Mouse (Mus musculus): ENCODE data around the gene Atr. TPM values are rescaled to one million over a fixed set of nuclear protein-coding genes. Genes with fewer than 3 reads are reported as not detected.

The Atr gene
- polyA plus RNA-seq (2016; fragmentation: Nextera tagmentation; extraction: Ambion mirVana), result 22.1 and 22.4 TPM in 2 replicates

DNA sequence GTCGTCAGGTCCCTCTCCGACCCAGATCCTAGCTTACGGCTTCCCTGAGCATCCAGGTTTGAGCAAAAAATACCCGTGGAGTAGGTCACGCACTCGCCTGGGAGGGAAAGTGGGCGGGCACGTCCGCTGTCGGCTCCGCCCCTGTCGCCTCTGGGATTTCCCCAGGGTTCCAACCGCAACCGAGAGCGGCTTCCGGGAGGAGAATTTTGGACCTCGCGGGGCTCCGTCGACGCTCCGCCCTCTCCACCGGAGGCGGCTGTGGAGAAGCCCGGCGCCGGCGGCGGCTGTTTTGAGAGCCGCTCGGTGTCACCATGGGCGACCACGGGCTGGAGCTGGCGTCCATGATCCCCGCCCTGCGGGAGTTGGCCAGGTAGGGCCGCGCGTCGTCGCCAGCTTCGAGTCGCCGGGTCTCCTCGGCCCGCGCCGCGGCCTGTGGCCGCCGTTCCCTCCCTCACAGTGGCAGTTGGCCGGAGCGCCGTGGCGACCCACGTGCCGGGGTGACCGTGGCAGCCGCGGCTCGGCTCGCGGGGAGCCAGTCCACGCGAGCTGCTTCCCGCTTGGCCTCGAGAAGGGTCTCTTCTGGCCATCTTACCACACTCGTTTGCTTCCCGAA lies at the start of gene Atr:
TSS of gene Atr (plus strand) at position 184 of the 613 bp plus-strand sequence.
- peak; percentile 91 for DNase-seq (ENCODE audit: extremely low spot score, low spot score)
- Histone ChIP-seq H3K27me3 (ENCODE audit: poor library complexity, severe bottlenecking) (no peaks in the 10 kb centered on the region), H3K36me3 (replicated peaks) (peaks cover 9% of the 10 kb centered on the region), H3K4me1 (peaks cover 11% of the 10 kb centered on the region), H3K9me3 (no peaks in the 10 kb centered on the region), H3K4me3 (peak within 1 kb of the TSS; percentile 91), H3K27ac (peak within 1 kb of the TSS; percentile 95)
- under 1% methylated on average over 69 of the region's 69 CpGs for WGBS

DNA sequence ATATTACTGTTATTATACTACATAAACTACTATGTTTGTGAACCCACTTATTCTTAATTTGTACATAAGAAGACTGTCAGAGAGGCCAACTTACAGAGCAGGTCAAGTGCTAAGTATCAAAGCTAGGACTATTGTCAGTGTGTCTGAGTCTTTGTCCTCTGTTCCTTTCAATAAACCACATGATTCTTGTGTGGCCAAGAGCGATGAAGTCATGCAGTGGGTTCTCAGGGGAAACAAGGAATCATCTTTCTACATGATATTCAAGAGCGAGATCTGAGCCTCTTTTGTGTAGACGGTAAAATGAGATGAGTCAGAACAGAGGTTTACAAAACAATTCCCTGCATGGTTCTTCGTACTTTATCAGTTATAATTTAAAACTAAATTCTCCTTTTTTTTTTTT lies 47.8 kb upstream of the Atr start:
- Histone ChIP-seq H3K27ac (no peak overlapping the region), H3K36me3 (replicated peaks) (no peaks in the 10 kb centered on the region), H3K9me3 (no peaks in the 10 kb centered on the region), H3K4me1 (peaks cover 11% of the 10 kb centered on the region), H3K4me3 (no peak overlapping the region), H3K27me3 (ENCODE audit: poor library complexity, severe bottlenecking) (no peaks in the 10 kb centered on the region)
- 89% methylated on average over 4 of the region's 4 CpGs for WGBS
- no peak for DNase-seq (ENCODE audit: extremely low spot score, low spot score)

DNA sequence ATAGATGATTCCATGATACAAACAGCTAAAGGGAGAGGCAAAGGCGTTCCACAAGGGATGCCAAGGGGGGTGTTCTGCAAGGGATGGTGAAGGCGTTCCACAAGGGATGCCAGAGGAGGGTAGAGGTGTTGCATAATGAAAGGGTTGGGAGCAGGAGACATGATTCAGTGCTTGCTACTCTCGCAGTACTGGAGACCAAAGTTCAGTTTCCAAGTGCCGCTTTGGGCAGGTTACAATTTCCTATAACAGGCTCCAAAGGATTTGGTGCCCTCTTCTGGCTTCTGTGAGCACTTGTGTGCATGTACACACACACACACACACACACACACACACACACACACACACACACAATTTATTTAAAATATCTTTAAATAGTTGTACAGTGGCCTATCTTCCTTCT lies 45.6 kb upstream of the Atr start:
- H3K27me3 ChIP-seq (ENCODE audit: poor library complexity, severe bottlenecking), result peaks cover 18% of the 10 kb centered on the region
- peaks cover 18% of the 10 kb centered on the region for H3K4me1 ChIP-seq
- no peaks in the 10 kb centered on the region for H3K9me3 ChIP-seq
- no peak for DNase-seq (ENCODE audit: extremely low spot score, low spot score)
- 97% methylated on average over 4 of the region's 4 CpGs for WGBS
- H3K36me3 ChIP-seq (replicated peaks), result no peaks in the 10 kb centered on the region
- no peak overlapping the region for H3K27ac ChIP-seq
- H3K4me3 ChIP-seq, result no peak overlapping the region

DNA sequence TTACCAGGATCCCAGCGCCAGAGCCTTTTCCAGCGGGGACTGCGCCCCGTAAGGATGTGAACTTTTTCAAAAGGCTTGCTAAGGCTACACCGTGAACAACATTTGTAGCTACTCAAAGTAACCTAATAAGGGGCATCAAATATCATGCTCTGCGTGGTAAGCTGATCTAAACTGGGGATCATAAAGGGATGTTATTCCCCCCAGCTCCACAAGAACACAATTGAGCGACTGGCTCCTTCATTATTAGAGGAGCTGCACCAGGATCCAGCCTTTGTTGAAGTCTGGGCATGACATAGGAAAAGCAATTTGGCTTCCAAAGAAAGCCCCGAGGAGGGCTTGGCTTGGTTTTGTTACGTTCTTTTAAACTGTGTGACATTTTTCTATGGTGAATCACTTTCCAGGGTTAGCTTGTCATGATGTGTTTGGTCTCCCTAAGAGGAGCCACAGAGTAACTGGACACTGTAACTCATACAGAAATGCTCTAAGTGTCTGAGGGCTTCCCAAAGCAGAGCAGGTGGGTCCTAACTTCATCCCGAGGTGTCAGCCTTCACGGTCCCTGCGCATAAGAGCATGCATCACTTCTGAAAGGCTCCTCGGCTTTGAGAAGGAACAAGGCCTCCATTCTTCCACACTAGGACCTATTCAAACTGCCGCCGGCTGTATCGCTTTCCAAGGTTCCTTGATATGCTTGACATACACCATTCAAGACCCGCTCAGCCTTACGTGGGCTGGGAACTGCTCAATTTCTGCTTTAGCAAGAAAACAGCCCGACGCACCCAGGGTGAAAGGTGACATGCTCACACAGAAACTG lies 43.5 kb upstream of the Atr start:
- 37% methylated on average over 20 of the region's 20 CpGs for WGBS
- Histone ChIP-seq H3K9me3 (no peaks in the 10 kb centered on the region), H3K27ac (peak overlapping the region; percentile 75), H3K4me3 (peak overlapping the region; percentile 27), H3K27me3 (ENCODE audit: poor library complexity, severe bottlenecking) (peaks cover 21% of the 10 kb centered on the region), H3K4me1 (peaks cover 18% of the 10 kb centered on the region), H3K36me3 (replicated peaks) (no peaks in the 10 kb centered on the region)
- DNase-seq (ENCODE audit: extremely low spot score, low spot score), result peak; percentile 62

DNA sequence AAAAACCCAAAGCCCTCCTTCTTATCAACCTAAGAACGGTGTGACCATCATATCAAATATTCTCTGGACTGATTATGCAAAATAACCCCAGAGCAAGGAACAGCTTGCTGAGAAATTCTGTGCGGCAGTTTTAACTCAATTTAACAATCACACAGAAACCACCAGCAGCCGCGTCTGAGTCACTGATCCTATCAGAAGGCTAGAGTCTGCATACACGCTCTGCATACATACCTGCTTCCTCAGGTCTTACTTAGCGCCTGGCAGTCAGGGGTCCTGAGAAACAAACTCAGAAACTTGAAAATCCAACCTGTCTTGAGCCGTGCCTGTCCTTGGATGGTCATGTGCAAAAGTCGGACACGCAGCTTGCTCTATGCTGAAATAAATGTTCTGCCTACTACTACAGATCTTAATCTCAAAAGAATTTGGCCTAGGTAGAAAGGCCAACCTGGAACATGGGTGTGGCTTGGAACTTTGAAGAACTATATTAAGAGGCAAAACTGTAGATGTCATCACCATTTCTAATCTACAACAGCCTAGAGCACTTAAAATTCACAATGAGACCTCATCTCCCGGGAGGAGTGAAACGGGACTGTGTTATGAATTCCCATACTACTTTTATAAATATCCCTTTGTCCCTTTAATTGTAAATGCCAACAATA lies 42.3 kb upstream of the Atr start:
- H3K9me3 ChIP-seq, result no peaks in the 10 kb centered on the region
- peaks cover 18% of the 10 kb centered on the region for H3K4me1 ChIP-seq
- no peaks in the 10 kb centered on the region for H3K36me3 ChIP-seq (replicated peaks)
- peaks cover 21% of the 10 kb centered on the region for H3K27me3 ChIP-seq (ENCODE audit: poor library complexity, severe bottlenecking)
- H3K27ac ChIP-seq, result no peak overlapping the region
- no peak overlapping the region for H3K4me3 ChIP-seq
- 94% methylated on average over 11 of the region's 11 CpGs for WGBS
- DNase-seq (ENCODE audit: extremely low spot score, low spot score), result no peak

DNA sequence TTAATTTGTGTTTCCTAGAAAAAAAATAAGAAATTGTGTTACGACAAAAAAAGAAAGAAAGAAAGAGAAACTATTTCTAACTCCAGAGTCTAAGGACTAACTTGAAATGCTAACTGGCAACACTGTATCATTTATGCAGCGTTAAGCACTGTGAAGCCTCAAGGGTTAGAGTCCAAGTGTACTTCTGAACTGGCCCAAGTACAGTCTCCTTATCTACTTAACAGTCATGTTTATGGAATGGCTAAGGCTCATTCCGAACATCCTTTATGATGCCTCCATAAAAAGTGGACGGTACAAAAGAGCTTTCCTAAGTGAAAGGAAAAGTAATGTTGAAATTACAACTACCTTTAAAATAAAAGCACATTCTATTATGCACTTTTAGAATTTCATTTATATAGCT lies 41.7 kb upstream of the Atr start:
- Histone ChIP-seq H3K27me3 (ENCODE audit: poor library complexity, severe bottlenecking) (peaks cover 21% of the 10 kb centered on the region), H3K9me3 (no peaks in the 10 kb centered on the region), H3K4me1 (peaks cover 18% of the 10 kb centered on the region), H3K4me3 (no peak overlapping the region), H3K27ac (no peak overlapping the region), H3K36me3 (replicated peaks) (no peaks in the 10 kb centered on the region)
- no peak for DNase-seq (ENCODE audit: extremely low spot score, low spot score)
- 93% methylated on average over 4 of the region's 4 CpGs for WGBS

DNA sequence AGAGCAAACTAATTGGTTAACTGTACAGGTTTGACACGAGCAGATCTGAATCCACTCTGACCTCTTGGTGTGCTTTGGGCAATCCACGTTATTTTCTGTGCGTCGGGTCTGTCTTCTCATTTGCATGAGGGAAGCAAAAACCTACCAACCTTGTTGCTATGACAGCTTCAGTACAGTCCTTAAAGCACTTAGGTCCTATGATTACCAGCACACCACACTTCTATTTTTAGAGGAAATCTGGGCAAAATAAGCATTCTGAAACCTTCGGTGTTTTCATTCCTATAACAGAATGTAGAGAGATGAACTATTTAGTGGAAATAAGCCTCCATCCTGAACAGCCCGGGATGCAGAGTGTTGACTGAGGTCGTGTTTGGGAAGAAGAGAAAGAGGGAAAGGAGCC lies 34.9 kb upstream of the Atr start:
- WGBS, result 87% methylated on average over 7 of the region's 7 CpGs
- DNase-seq (ENCODE audit: extremely low spot score, low spot score), result no peak
- H3K27me3 ChIP-seq (ENCODE audit: poor library complexity, severe bottlenecking), result no peaks in the 10 kb centered on the region
- no peaks in the 10 kb centered on the region for H3K9me3 ChIP-seq
- H3K27ac ChIP-seq, result no peak overlapping the region
- H3K36me3 ChIP-seq (replicated peaks), result no peaks in the 10 kb centered on the region
- no peak overlapping the region for H3K4me3 ChIP-seq
- H3K4me1 ChIP-seq, result no peaks in the 10 kb centered on the region

DNA sequence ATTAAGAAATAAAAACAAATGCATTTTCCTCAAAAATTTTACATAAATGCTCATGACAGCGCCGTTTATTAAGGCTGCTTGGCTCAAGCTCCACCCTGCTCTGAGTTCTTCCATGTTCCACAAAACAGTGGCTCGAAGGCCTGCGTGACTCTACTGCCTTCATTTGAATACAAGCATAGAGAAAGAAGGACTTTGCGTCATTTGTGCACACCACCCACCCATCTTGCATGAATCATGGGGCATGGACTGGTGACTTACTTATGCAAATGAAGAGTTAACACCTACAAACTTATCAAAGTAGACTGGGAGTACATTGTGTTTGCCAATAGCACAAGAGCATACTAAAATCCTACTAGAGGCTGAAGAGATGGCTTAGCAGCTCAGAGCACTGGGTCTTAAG lies 29.8 kb upstream of the Atr start:
- WGBS, result 94% methylated on average over 5 of the region's 5 CpGs
- no peaks in the 10 kb centered on the region for H3K36me3 ChIP-seq (replicated peaks)
- no peak for DNase-seq (ENCODE audit: extremely low spot score, low spot score)
- H3K27ac ChIP-seq, result no peak overlapping the region
- H3K27me3 ChIP-seq (ENCODE audit: poor library complexity, severe bottlenecking), result no peaks in the 10 kb centered on the region
- no peaks in the 10 kb centered on the region for H3K4me1 ChIP-seq
- H3K4me3 ChIP-seq, result no peak overlapping the region
- H3K9me3 ChIP-seq, result no peaks in the 10 kb centered on the region

DNA sequence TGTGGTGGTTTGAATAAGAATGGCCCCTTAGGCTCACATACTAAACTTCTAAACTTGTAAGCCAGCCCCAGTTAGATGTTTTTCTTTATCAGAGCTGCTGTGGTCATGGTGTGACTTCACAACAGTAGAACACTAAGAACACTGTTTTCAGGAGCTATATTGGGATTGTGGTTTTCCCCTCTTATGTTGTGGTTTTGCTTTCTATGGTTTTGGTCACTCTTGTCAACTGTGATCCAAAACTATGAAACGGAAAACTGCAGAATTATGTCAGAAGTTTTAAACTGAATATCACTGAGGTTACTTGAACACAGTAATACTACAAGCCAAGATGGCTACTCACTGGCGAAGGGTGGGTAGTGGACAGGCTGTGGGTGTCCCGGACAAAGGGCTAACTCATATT lies 24.6 kb upstream of the Atr start:
- Histone ChIP-seq H3K36me3 (replicated peaks) (no peaks in the 10 kb centered on the region), H3K27ac (no peak overlapping the region), H3K27me3 (ENCODE audit: poor library complexity, severe bottlenecking) (no peaks in the 10 kb centered on the region), H3K9me3 (no peaks in the 10 kb centered on the region), H3K4me3 (no peak overlapping the region), H3K4me1 (no peaks in the 10 kb centered on the region)
- DNase-seq (ENCODE audit: extremely low spot score, low spot score), result no peak
- 87% methylated on average over 3 of the region's 3 CpGs for WGBS

DNA sequence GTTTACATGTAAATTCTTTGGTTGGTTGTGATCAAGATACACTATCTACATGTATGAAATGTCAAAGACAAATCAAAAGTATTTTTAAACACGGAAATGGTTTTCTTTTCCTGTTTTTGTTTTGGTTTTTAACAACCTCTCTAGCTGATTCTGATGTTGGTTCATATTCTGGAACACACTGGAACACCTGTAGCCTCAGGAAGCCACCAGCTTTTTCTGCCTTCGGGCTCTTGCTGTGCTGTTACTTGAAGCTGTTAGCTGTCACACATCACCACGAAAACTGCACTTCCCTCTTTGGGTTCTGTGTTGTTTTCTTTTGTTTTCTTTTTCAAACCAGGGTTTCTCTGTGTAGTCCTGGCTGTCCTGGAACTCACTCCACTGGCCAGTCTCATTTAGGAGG lies 22.6 kb upstream of the Atr start:
- H3K9me3 ChIP-seq, result no peaks in the 10 kb centered on the region
- WGBS, result 83% methylated on average over 3 of the region's 3 CpGs
- H3K36me3 ChIP-seq (replicated peaks), result no peaks in the 10 kb centered on the region
- H3K27ac ChIP-seq, result no peak overlapping the region
- no peak overlapping the region for H3K4me3 ChIP-seq
- DNase-seq (ENCODE audit: extremely low spot score, low spot score), result no peak
- H3K4me1 ChIP-seq, result no peaks in the 10 kb centered on the region
- no peaks in the 10 kb centered on the region for H3K27me3 ChIP-seq (ENCODE audit: poor library complexity, severe bottlenecking)

DNA sequence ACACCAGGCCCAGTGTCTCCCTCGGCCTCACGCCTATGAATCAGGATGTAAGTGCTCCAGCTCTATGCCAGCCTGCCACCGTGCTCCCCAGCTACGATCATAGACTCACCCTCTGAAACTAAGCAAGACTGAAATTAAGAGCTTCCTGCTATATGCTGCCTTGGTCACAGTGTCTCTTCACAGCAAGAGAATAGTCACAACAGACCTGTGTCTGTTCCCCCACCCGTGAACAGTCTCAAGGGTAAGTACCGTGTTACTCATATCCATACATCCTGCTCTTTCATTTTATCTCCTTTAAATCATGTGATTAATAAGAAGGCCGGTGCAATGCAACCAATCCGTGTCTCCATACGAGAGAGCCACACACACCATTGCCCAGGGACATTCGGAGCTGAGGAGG lies 21.7 kb upstream of the Atr start:
- no peaks in the 10 kb centered on the region for H3K27me3 ChIP-seq (ENCODE audit: poor library complexity, severe bottlenecking)
- H3K27ac ChIP-seq, result no peak overlapping the region
- no peaks in the 10 kb centered on the region for H3K4me1 ChIP-seq
- H3K9me3 ChIP-seq, result no peaks in the 10 kb centered on the region
- no peak for DNase-seq (ENCODE audit: extremely low spot score, low spot score)
- H3K4me3 ChIP-seq, result no peak overlapping the region
- no peaks in the 10 kb centered on the region for H3K36me3 ChIP-seq (replicated peaks)
- WGBS, result 94% methylated on average over 10 of the region's 10 CpGs

DNA sequence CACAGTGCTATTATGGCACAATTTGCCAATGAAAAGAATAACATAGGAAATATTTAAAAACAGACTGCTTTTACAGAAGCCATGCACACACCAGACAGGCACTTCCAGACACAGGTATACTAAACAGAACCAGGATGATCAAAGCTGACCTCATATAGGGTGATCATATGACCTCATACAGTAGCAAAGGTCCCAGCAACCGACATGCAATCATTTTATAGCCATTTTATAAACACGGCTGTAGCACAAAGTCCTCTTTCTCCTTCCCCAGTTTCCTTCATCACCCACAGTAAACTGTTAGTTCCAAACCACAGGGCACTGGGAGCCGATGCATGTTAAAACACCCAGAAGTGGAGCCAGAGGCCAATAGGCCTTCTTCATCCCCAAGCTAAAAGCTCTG lies 18.0 kb upstream of the Atr start:
- H3K36me3 ChIP-seq (replicated peaks), result no peaks in the 10 kb centered on the region
- no peak overlapping the region for H3K27ac ChIP-seq
- WGBS, result 91% methylated on average over 3 of the region's 3 CpGs
- peaks cover 18% of the 10 kb centered on the region for H3K27me3 ChIP-seq (ENCODE audit: poor library complexity, severe bottlenecking)
- H3K9me3 ChIP-seq, result no peaks in the 10 kb centered on the region
- H3K4me1 ChIP-seq, result peaks cover 10% of the 10 kb centered on the region
- no peak overlapping the region for H3K4me3 ChIP-seq
- DNase-seq (ENCODE audit: extremely low spot score, low spot score), result no peak

DNA sequence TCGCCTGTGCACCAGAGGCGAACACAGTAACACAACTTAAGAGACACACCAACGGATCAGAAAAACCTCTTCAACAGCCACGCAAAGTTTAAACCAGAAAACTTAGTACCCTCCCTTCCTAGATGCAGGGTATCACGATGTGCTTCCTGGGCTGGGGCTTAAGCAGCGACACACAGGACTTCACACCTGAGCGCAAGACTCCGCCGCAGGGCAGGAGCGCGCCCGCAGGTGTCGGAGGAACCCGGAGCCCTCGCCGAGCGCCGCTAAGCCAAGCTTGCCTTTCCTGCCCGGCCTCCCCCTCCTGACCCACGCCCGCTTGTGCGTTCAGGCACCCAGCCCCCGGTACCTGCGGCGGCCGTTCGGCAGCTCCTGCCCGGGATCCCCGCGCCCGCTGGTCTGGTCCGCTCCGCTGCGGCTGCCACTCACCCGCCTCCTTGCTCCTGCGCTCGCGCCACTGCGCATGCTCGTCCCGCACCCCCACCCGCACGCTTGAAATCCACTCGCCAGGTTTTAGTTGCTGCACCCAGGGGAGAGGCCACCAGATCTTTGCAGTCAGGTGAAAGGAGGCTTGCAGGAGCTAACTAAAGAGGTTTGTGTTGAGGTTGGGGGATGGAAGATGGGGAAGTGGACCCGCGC lies 12.5 kb upstream of the Atr start, which contains the start of gene Pls1:
TSS of gene Pls1 (minus strand) at position 487 of the 636 bp plus-strand sequence.
- Histone ChIP-seq H3K4me1 (peaks cover 24% of the 10 kb centered on the region), H3K9me3 (no peaks in the 10 kb centered on the region), H3K27me3 (ENCODE audit: poor library complexity, severe bottlenecking) (peaks cover 39% of the 10 kb centered on the region), H3K36me3 (replicated peaks) (no peaks in the 10 kb centered on the region), H3K27ac (peak within 1 kb of the TSS; percentile 83), H3K4me3 (peak within 1 kb of the TSS; percentile 74)
- WGBS, result under 1% methylated on average over 46 of the region's 46 CpGs
- DNase-seq (ENCODE audit: extremely low spot score, low spot score), result peak; percentile 88
